Mouse (Mus musculus) splenic B cell, adult 2 months (primary cell): ENCODE data around the gene Cd82.

Source experiments
- DNase-seq: peaks from one replicate; pipeline ENCODE4 v3.0.0-alpha.2; 2011; ENCODE audit warnings: low read depth, low spot score
- H3K27me3 ChIP-seq: 2 replicates; pipeline ENCODE4 v1.6.1; 2012; ENCODE audit warnings: mild to moderate bottlenecking, low read length, moderate library complexity, mixed read lengths; ENCODE audit not compliant: control insufficient read depth, poor library complexity, insufficient read depth, severe bottlenecking
- H3K36me3 ChIP-seq: 2 replicates; pipeline ENCODE4 v1.6.1; 2012; ENCODE audit warnings: mild to moderate bottlenecking, low read length, moderate library complexity, mixed read lengths; ENCODE audit not compliant: control insufficient read depth, poor library complexity, insufficient read depth, severe bottlenecking

Cd82 gene

GRCm38 (mm10) chr2:93477519-93477918 is 14.6 kb upstream of the Cd82 start:
- Histone ChIP-seq H3K27me3 (no peaks in the 10 kb centered on the region), H3K36me3 (no peaks in the 10 kb centered on the region)
- DNase-seq: peak; percentile 73

- no peaks in the 10 kb centered on the region for H3K27me3 ChIP-seq
- H3K36me3 ChIP-seq: no peaks in the 10 kb centered on the region
- DNase-seq: no peak
Measured at GRCm38 (mm10) chr2:93476487-93476886, 13.5 kb upstream of the Cd82 start.

- H3K27me3 ChIP-seq: no peaks in the 10 kb centered on the region
- no peaks in the 10 kb centered on the region for H3K36me3 ChIP-seq
- DNase-seq: peak; percentile 87
Measured at GRCm38 (mm10) chr2:93475040-93475439, 12.1 kb upstream of the Cd82 start.

GRCm38 (mm10) chr2:93473915-93474314 is 11.0 kb upstream of the Cd82 start:
- Histone ChIP-seq H3K27me3 (no peaks in the 10 kb centered on the region), H3K36me3 (no peaks in the 10 kb centered on the region)
- DNase-seq: no peak

GRCm38 (mm10) chr2:93470849-93471576 is 8.1 kb upstream of the Cd82 start:
- Histone ChIP-seq H3K36me3 (no peaks in the 10 kb centered on the region), H3K27me3 (no peaks in the 10 kb centered on the region)
- DNase-seq: peak; percentile 92

GRCm38 (mm10) chr2:93470127-93470526 is 7.2 kb upstream of the Cd82 start:
- Histone ChIP-seq H3K36me3 (no peaks in the 10 kb centered on the region), H3K27me3 (no peaks in the 10 kb centered on the region)

GRCm38 (mm10) chr2:93469118-93469517 is 6.2 kb upstream of the Cd82 start:
- Histone ChIP-seq H3K27me3 (no peaks in the 10 kb centered on the region), H3K36me3 (no peaks in the 10 kb centered on the region)
- peak; percentile 54 for DNase-seq

More at GRCm38 (mm10) chr2:93470127-93470526, 7.2 kb upstream of the Cd82 start:
- no peak for DNase-seq

GRCm38 (mm10) chr2:93466314-93466713 is 3.4 kb upstream of the Cd82 start:
- no peak for DNase-seq

GRCm38 (mm10) chr2:93461869-93462714 is 848 bp downstream of the Cd82 start:
- DNase-seq: peak; percentile 99
- H3K27me3 ChIP-seq: no peaks in the 10 kb centered on the region
- H3K36me3 ChIP-seq: no peaks in the 10 kb centered on the region

More at GRCm38 (mm10) chr2:93466314-93466713, 3.4 kb upstream of the Cd82 start:
- Histone ChIP-seq H3K27me3 (no peaks in the 10 kb centered on the region), H3K36me3 (no peaks in the 10 kb centered on the region)

- DNase-seq: peak; percentile 53
- Histone ChIP-seq H3K36me3 (no peaks in the 10 kb centered on the region; the same call in 1 of the 2 replicates), H3K27me3 (no peaks in the 10 kb centered on the region)
Measured at GRCm38 (mm10) chr2:93460786-93461469, 2.0 kb downstream of the Cd82 start.

- no peaks in the 10 kb centered on the region for H3K27me3 ChIP-seq
- H3K36me3 ChIP-seq: no peaks in the 10 kb centered on the region; the same call in 1 of the 2 replicates
- no peak for DNase-seq
Measured at GRCm38 (mm10) chr2:93459208-93459920, 3.6 kb downstream of the Cd82 start.

- Histone ChIP-seq H3K36me3 (no peaks in the 10 kb centered on the region; the same call in 1 of the 2 replicates), H3K27me3 (no peaks in the 10 kb centered on the region)
- DNase-seq: peak; percentile 38
Measured at GRCm38 (mm10) chr2:93458332-93459207, 4.4 kb downstream of the Cd82 start.

GRCm38 (mm10) chr2:93457426-93458130 is 5.4 kb downstream of the Cd82 start:
- Histone ChIP-seq H3K27me3 (no peaks in the 10 kb centered on the region), H3K36me3 (no peaks in the 10 kb centered on the region; the same call in none of the 2 replicates)
- no peak for DNase-seq
